Mouse (Mus musculus) forebrain, embryonic 11.5 days (tissue): ENCODE measurements at regions not wholly inside any gene's neighbourhood (a gene's known extent, or its start where the extent isn't known, plus 50 kb on each side); places are given as distances from the start of the nearest gene placed in this dataset.

Experiments used
- ATAC-seq: fragments of 200-750 bp; cut with Nextera tagmentation; replicated peaks from 2 replicates; pipeline ENCODE4 v1.8.0; 2017; ENCODE audit warnings: moderate TSS enrichment; ENCODE audit not compliant: low FRiP score
- DNase-seq: peaks from one replicate; pipeline ENCODE4 v3.0.0-alpha.2; 2017; ENCODE audit warnings: low spot score
- H3K27ac ChIP-seq: fragments of 300-500 bp; sonication (generic); 2 replicates; pipeline ENCODE4 v1.5.1; 2014; ENCODE audit warnings: low read depth, low read length
- H3K27me3 ChIP-seq: fragments of 300-500 bp; sonication (generic); 2 replicates; pipeline ENCODE4 v1.6.1; 2014; ENCODE audit warnings: mild to moderate bottlenecking, low read length, mixed read lengths; ENCODE audit not compliant: control insufficient read depth, insufficient read depth
- H3K36me3 ChIP-seq: fragments of 300-500 bp; sonication (generic); 2 replicates; pipeline ENCODE4 v1.6.1; 2014; ENCODE audit warnings: mild to moderate bottlenecking, low read length, moderate library complexity, mixed read lengths; ENCODE audit not compliant: control insufficient read depth, insufficient read depth
- H3K4me1 ChIP-seq: fragments of 300-500 bp; sonication (generic); replicated peaks from 2 replicates; pipeline ENCODE4 v1.6.1; 2014; ENCODE audit warnings: low read length, mixed read lengths; ENCODE audit not compliant: control insufficient read depth, insufficient read depth
- H3K4me2 ChIP-seq: fragments of 300-500 bp; sonication (generic); 2 replicates; pipeline ENCODE4 v1.6.1; 2014; ENCODE audit warnings: low read depth, mild to moderate bottlenecking, low read length, moderate library complexity, mixed read lengths; ENCODE audit not compliant: severe bottlenecking
- H3K4me3 ChIP-seq: fragments of 300-500 bp; sonication (generic); 2 replicates; pipeline ENCODE4 v1.5.1; 2014; ENCODE audit warnings: low read depth, low read length
- H3K9ac ChIP-seq: fragments of 300-500 bp; sonication (generic); 2 replicates; pipeline ENCODE4 v1.6.1; 2014; ENCODE audit warnings: low read length
- H3K9me3 ChIP-seq: fragments of 300-500 bp; sonication (generic); 2 replicates; pipeline ENCODE4 v1.6.1; 2016; ENCODE audit warnings: low read length, mixed read lengths; ENCODE audit not compliant: control insufficient read depth
- WGBS: fragments of 180-500 bp; shearing (Covaris S2); extraction: QIAGEN DNeasy Blood & Tissue Kit; methylation state at CpG from one replicate; pipeline ENCODE4 v1.1.7; 2014; 5-methylcytosine and 5-hydroxymethylcytosine counted together

DNA sequence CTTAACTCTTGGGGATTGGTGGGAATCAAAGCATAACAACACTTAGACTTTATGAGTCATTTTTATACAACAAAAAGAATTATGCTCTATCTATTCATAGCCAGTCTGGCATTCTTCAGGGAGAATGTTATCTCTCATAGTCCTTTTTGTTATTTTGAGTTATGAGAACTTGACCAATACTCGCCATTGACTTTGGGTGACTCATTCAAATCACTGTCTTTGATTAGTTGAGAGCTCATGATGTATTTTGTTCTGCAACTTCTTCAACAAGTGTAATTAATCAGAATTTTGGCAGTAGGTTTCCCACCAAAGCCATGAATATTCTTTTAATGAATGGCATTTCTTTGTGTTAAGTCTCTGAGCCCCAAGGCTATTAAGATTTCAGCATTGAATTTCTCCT lies 139.6 kb downstream of the Ahr start:
- ATAC-seq (no peak), DNase-seq (no peak)
- Histone ChIP-seq H3K27me3 (no peaks in the 10 kb centered on the region), H3K4me3 (no peak overlapping the region), H3K9me3 (no peaks in the 10 kb centered on the region), H3K4me2 (no peak overlapping the region), H3K27ac (no peak overlapping the region), H3K9ac (no peak overlapping the region), H3K4me1 (no peaks in the 10 kb centered on the region), H3K36me3 (no peaks in the 10 kb centered on the region)
- 87% methylated on average over 1 of the region's 1 CpGs for WGBS

DNA sequence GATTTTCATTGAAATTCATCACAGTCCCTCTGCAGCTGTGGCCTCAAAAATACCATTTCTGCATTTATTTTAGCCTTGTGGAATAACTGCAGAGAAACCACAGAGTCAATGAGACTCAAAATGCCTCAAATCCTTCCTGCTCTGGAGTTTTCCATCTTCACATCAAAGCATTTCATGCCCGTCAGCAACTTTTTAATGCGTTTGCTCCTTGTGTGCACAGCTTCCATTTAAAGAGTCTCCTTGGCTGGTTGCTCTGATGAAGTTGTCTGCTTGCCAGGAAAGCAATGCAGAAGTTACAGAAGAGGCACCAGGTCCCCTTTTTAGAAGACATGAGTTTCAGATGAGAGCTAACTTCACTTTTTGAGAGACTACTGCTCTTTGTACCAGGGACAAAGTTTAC lies 142.7 kb downstream of the Ahr start:
- no peaks in the 10 kb centered on the region for H3K9me3 ChIP-seq
- H3K9ac ChIP-seq = no peak overlapping the region
- ATAC-seq (no peak), DNase-seq (no peak)
- no peak overlapping the region for H3K27ac ChIP-seq
- H3K4me3 ChIP-seq = no peak overlapping the region
- WGBS = 89% methylated on average over 2 of the region's 2 CpGs
- H3K4me2 ChIP-seq = no peak overlapping the region
- no peaks in the 10 kb centered on the region for H3K4me1 ChIP-seq
- H3K36me3 ChIP-seq = no peaks in the 10 kb centered on the region
- no peaks in the 10 kb centered on the region for H3K27me3 ChIP-seq

DNA sequence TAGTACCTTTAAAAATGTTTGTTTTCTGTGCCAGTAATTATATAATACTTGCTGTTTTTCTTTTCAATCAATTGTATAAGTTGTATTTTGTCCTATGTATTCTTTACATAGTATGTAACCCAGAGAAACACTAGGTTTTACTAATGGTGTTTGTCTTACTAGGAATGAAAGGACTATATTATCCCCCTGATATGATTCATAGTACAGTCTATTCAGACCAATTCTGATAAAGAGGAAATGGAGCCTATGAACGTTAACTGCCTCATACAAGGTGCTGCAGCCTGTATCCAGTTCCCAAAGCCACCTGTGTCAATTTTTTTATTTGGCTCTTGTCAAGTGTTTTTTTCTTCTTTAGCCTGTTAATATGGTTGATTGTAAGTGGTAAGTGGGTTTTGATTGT lies 144.6 kb downstream of the Ahr start:
- no peaks in the 10 kb centered on the region for H3K36me3 ChIP-seq
- H3K4me3 ChIP-seq = no peak overlapping the region
- H3K9ac ChIP-seq = no peak overlapping the region
- no peaks in the 10 kb centered on the region for H3K27me3 ChIP-seq
- no peaks in the 10 kb centered on the region for H3K4me1 ChIP-seq
- no peak overlapping the region for H3K27ac ChIP-seq
- H3K9me3 ChIP-seq = no peaks in the 10 kb centered on the region
- DNase-seq (no peak), ATAC-seq (no peak)
- 80% methylated on average over 1 of the region's 1 CpGs for WGBS
- no peak overlapping the region for H3K4me2 ChIP-seq

DNA sequence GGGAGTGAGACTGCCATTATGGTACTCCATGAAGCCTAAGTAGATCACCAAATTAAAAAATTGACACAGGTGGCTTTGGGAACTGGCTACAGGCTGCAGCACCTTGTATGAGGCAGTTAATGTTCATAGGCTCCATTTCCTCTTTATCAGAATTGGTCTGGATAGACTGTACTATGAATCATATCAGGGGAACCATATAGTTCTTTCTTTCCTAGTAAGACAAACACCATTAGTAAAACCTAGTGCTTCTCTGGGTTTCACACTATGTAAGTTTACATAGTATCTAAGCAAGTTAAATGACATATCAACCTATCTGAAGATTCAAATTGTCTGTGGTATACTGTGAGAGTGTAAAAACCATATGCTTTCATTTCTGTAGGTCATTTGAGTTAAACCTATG lies 145.0 kb downstream of the Ahr start:
- no peak for DNase-seq
- Histone ChIP-seq H3K9ac (no peak overlapping the region), H3K36me3 (no peaks in the 10 kb centered on the region), H3K4me3 (no peak overlapping the region), H3K27ac (no peak overlapping the region), H3K4me2 (no peak overlapping the region), H3K9me3 (no peaks in the 10 kb centered on the region), H3K4me1 (no peaks in the 10 kb centered on the region), H3K27me3 (no peaks in the 10 kb centered on the region)
- no peak for ATAC-seq

GRCm38 (mm10) chr12:35384211-35384610 lies 150.6 kb downstream of the Ahr start:
- Histone ChIP-seq H3K36me3 (no peaks in the 10 kb centered on the region), H3K9me3 (no peaks in the 10 kb centered on the region), H3K27me3 (no peaks in the 10 kb centered on the region), H3K4me3 (no peak overlapping the region), H3K4me2 (no peak overlapping the region), H3K4me1 (no peaks in the 10 kb centered on the region), H3K27ac (no peak overlapping the region), H3K9ac (no peak overlapping the region)
- 87% methylated on average over 4 of the region's 4 CpGs for WGBS
- DNase-seq (no peak), ATAC-seq (no peak)

DNA sequence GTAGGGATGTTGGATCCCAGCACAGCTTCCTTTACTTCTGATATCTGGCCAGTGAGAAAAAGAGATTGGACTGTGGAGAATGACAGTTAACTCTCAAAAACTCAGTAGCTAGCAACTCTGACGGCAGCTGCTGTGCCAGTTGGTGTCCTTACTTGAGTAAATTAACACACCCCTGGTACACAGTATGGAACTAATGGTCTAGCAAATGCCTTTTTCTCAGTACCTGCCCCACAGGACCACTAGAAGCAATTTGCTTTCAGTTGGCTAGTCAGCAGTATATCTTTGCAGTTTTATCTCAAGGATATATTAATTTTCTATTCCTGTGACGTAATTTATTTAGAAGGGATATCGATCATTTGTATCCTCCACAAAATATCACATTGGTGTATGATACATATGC lies 157.6 kb downstream of the Ahr start:
- no peaks in the 10 kb centered on the region for H3K9me3 ChIP-seq
- H3K27ac ChIP-seq = no peak overlapping the region
- WGBS = 81% methylated on average over 3 of the region's 3 CpGs
- no peak overlapping the region for H3K4me3 ChIP-seq
- H3K27me3 ChIP-seq = no peaks in the 10 kb centered on the region
- ATAC-seq (no peak), DNase-seq (no peak)
- H3K36me3 ChIP-seq = no peaks in the 10 kb centered on the region
- no peaks in the 10 kb centered on the region for H3K4me1 ChIP-seq
- H3K4me2 ChIP-seq = no peak overlapping the region
- no peak overlapping the region for H3K9ac ChIP-seq

DNA sequence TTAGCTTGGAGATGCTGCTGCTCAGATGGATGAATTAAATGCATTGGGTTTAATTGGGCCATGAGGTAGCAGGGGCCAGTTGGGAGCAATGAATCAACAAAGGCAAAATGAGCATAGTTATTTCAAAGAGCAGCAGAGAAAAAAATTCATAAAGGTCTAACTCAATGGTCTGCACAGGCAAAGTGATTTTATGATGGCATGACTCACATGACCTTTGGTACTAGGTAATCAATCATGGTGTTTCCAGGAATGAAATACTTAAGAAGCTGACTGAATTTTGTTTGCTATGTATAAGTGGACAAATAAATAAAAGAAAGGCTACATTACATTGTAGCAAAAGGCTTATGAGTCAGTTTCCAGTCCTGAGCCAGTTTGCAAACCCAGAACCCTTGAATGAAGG lies 158.5 kb downstream of the Ahr start:
- Histone ChIP-seq H3K36me3 (no peaks in the 10 kb centered on the region), H3K9ac (no peak overlapping the region), H3K27me3 (no peaks in the 10 kb centered on the region), H3K4me2 (no peak overlapping the region), H3K4me1 (no peaks in the 10 kb centered on the region), H3K4me3 (no peak overlapping the region), H3K9me3 (no peaks in the 10 kb centered on the region), H3K27ac (no peak overlapping the region)
- no peak for ATAC-seq
- DNase-seq = no peak

GRCm38 (mm10) chr12:35357901-35358300 lies 176.9 kb downstream of the Ahr start:
- Histone ChIP-seq H3K4me3 (no peak overlapping the region), H3K27me3 (no peaks in the 10 kb centered on the region), H3K36me3 (no peaks in the 10 kb centered on the region), H3K9me3 (no peaks in the 10 kb centered on the region), H3K9ac (no peak overlapping the region), H3K4me2 (no peak overlapping the region), H3K27ac (no peak overlapping the region), H3K4me1 (no peaks in the 10 kb centered on the region)
- no peak for DNase-seq
- ATAC-seq = no peak
- 86% methylated on average over 2 of the region's 2 CpGs for WGBS

GRCm38 (mm10) chr12:35338191-35338954 lies 196.5 kb downstream of the Ahr start:
- H3K4me1 ChIP-seq = no peaks in the 10 kb centered on the region
- no peaks in the 10 kb centered on the region for H3K36me3 ChIP-seq
- 87% methylated on average over 4 of the region's 4 CpGs for WGBS
- no peaks in the 10 kb centered on the region for H3K27me3 ChIP-seq
- H3K9me3 ChIP-seq = no peaks in the 10 kb centered on the region
- no peak overlapping the region for H3K27ac ChIP-seq
- ATAC-seq = no peak
- no peak overlapping the region for H3K4me2 ChIP-seq
- H3K4me3 ChIP-seq = no peak overlapping the region
- DNase-seq = no peak
- H3K9ac ChIP-seq = no peak overlapping the region
